Mouse (Mus musculus) lung, embryonic 15.5 days (tissue): ENCODE data around the gene Ehd4. TPM values are rescaled to one million over a fixed set of nuclear protein-coding genes. Genes with fewer than 3 reads are reported as not detected.

Experiments used
- ATAC-seq: fragments of 200-750 bp; cut with Nextera tagmentation; 2 replicates; pipeline ENCODE4 v1.8.0; 2017; ENCODE audit warnings: moderate number of reproducible peaks, borderline replicate concordance; ENCODE audit not compliant: low FRiP score, low TSS enrichment; ENCODE audit errors: extremely low read depth
- H3K27ac ChIP-seq: fragments of 300-500 bp; sonication (generic); 2 replicates; pipeline ENCODE4 v1.5.1; 2015; ENCODE audit warnings: moderate library complexity, mild to moderate bottlenecking, inconsistent platforms
- H3K27me3 ChIP-seq: fragments of 300-500 bp; sonication (generic); 2 replicates; pipeline ENCODE4 v1.6.1; 2015; ENCODE audit warnings: inconsistent platforms
- H3K36me3 ChIP-seq: fragments of 300-500 bp; sonication (generic); 2 replicates; pipeline ENCODE4 v1.6.1; 2015; ENCODE audit warnings: inconsistent platforms
- H3K4me1 ChIP-seq: fragments of 300-500 bp; sonication (generic); 2 replicates; pipeline ENCODE4 v1.6.1; 2015; ENCODE audit warnings: inconsistent platforms
- H3K4me2 ChIP-seq: fragments of 300-500 bp; sonication (generic); 2 replicates; pipeline ENCODE4 v1.6.1; 2015; ENCODE audit warnings: inconsistent platforms, mild to moderate bottlenecking, moderate library complexity
- H3K4me3 ChIP-seq: fragments of 300-500 bp; sonication (generic); 2 replicates; pipeline ENCODE4 v1.5.1; 2015; ENCODE audit warnings: mild to moderate bottlenecking, inconsistent platforms
- H3K9ac ChIP-seq: fragments of 300-500 bp; sonication (generic); 2 replicates; pipeline ENCODE4 v1.6.1; 2015; ENCODE audit warnings: inconsistent platforms
- H3K9me3 ChIP-seq: fragments of 300-500 bp; sonication (generic); 2 replicates; pipeline ENCODE4 v1.6.1; 2016; ENCODE audit warnings: inconsistent platforms
- WGBS: fragments of 180-500 bp; shearing (Covaris S2); methylation state at CpG from one replicate; pipeline ENCODE4 v1.1.7; 2015; 5-methylcytosine and 5-hydroxymethylcytosine counted together
- polyA plus RNA-seq: library from polyadenylated mRNA; unstranded; fragments of >200 nt; fragmentation: Nextera tagmentation; extraction: Ambion mirVana; gene quantifications from 2 replicates; pipeline ENCODE4 v1.2.1, GENCODE M21; 2015

Gene Ehd4
- polyA plus RNA-seq, 1 experiment from 2014 or later = 96.5 TPM

DNA sequence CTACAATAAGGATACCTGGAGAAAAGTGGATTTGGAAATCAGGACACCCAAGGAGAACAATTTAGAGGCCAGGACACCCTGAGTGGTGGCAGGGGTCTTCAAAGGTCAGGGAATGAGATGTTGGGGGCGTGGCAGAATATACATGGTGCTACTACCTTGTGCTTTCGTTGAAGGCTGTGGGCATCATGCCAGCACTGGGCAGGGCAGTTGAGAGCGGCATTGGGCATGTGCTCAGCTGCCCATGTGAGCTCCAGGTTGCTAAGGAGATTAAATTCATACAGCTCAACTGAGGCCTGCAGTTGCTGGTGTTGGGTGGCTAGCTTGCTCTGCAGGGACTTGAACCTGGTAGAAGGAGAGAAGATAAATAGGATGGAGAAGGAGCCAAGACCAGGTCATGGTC, 88.2 kb downstream of the Ehd4 start:
- Histone ChIP-seq H3K36me3 (no peaks in the 10 kb centered on the region), H3K4me2 (no peak overlapping the region), H3K27ac (no peak overlapping the region), H3K9ac (no peak overlapping the region), H3K4me3 (no peak overlapping the region), H3K27me3 (no peaks in the 10 kb centered on the region), H3K4me1 (peaks cover 4% of the 10 kb centered on the region; the same call in 1 of the 2 replicates), H3K9me3 (no peaks in the 10 kb centered on the region)
- ATAC-seq = no peak
- WGBS = 70% methylated on average over 3 of the region's 3 CpGs

DNA sequence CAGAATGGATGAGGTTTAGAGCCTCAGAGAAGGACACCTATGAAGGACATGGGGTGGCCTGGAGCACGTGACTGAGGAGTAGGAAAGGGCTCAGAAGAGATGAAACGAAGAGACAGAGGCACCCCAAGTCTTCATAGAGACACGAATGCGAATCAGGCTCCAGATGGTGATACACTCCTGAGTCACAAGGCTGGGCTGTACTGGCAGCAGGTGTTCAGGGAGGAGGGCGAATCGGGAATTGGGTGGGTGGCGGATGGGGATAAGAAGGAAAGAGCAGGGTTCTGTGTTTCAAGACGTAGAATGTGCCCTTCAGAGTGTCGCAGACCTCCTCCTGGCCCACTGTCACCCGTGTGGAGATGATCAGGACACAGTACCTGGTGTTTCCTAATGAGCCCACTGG, 89.2 kb downstream of the Ehd4 start:
- Histone ChIP-seq H3K4me1 (peaks cover 13% of the 10 kb centered on the region; the same call in 1 of the 2 replicates), H3K9ac (no peak overlapping the region), H3K27me3 (no peaks in the 10 kb centered on the region), H3K36me3 (no peaks in the 10 kb centered on the region), H3K27ac (no peak overlapping the region), H3K4me2 (no peak overlapping the region), H3K9me3 (no peaks in the 10 kb centered on the region), H3K4me3 (no peak overlapping the region)
- ATAC-seq = no peak
- WGBS = 85% methylated on average over 10 of the region's 10 CpGs

DNA sequence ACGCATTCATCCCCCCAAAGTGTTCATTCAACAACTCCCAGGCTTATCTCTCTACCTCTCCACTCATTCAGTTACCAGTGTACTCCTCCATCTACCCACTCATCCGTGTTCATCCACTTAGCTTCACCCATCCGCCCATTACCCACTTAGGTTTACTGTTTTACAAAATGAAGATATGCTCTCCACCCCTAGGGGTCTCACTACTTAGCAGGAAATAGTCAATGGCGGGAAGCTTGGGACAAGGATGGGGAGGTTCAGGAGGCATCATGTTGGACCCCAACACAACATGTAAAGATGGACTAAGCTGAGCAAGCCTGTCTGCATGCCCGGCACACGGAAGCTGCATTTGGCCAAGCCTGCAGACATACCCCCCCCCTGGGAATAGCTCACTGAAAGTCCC, 89.8 kb downstream of the Ehd4 start:
- no peak overlapping the region for H3K27ac ChIP-seq
- no peaks in the 10 kb centered on the region for H3K36me3 ChIP-seq
- H3K9me3 ChIP-seq = no peaks in the 10 kb centered on the region
- H3K4me2 ChIP-seq = no peak overlapping the region
- H3K27me3 ChIP-seq = no peaks in the 10 kb centered on the region
- ATAC-seq = no peak
- 79% methylated on average over 6 of the region's 6 CpGs for WGBS
- H3K4me3 ChIP-seq = no peak overlapping the region
- peaks cover 17% of the 10 kb centered on the region for H3K4me1 ChIP-seq
- H3K9ac ChIP-seq = no peak overlapping the region

DNA sequence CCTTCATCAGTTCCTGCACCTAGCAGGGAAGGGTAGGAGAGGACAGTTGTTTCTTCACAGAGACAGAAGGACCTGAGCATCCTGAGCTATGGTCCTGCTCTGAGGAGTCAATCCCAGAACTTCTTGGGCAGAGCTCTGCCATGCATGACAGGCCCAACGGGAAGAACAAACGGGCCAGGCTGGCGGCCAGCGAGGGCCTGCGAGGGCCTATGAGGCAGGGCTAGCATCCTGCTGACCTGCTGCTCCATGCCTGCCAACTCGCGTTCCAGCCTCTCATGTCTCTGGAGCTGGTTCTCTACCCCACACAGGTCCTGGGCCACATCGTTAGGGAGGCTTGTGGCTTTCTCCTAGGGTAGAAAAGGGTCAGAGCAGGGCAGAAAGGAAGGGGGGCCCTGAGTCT, 92.2 kb downstream of the Ehd4 start:
- Histone ChIP-seq H3K27ac (no peak overlapping the region), H3K4me1 (peaks cover 26% of the 10 kb centered on the region), H3K9ac (no peak overlapping the region), H3K4me3 (no peak overlapping the region), H3K4me2 (no peak overlapping the region), H3K27me3 (no peaks in the 10 kb centered on the region), H3K9me3 (no peaks in the 10 kb centered on the region), H3K36me3 (no peaks in the 10 kb centered on the region)
- WGBS = 82% methylated on average over 8 of the region's 8 CpGs
- ATAC-seq = no peak

DNA sequence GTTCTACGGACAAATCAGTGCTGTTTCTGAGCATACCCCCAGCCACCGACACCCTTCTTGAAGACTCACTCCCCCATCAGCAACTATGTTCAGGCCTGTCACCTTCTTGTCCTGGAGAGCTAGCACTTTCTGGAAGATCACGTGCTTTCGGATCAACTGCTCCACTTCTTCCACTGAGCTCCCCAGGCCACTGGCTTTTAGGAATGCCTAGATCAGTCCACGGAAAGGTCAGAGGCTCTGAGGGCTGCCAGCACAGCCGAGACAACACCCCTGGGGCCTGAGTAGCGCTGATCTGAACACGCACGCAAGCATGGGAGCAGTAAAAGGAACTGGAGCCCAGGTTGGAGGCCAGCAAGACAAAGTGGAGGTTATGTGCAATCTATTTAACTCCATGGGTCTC, 93.8 kb downstream of the Ehd4 start:
- Histone ChIP-seq H3K36me3 (no peaks in the 10 kb centered on the region), H3K27me3 (no peaks in the 10 kb centered on the region), H3K4me2 (no peak overlapping the region), H3K27ac (peak overlapping the region; percentile 85), H3K4me1 (peaks cover 26% of the 10 kb centered on the region), H3K9ac (0 out of 2 replicates have a peak overlapping the region, but pooled peaks have one; percentile 13), H3K9me3 (no peaks in the 10 kb centered on the region), H3K4me3 (no peak overlapping the region)
- 59% methylated on average over 9 of the region's 9 CpGs for WGBS
- no peak for ATAC-seq

DNA sequence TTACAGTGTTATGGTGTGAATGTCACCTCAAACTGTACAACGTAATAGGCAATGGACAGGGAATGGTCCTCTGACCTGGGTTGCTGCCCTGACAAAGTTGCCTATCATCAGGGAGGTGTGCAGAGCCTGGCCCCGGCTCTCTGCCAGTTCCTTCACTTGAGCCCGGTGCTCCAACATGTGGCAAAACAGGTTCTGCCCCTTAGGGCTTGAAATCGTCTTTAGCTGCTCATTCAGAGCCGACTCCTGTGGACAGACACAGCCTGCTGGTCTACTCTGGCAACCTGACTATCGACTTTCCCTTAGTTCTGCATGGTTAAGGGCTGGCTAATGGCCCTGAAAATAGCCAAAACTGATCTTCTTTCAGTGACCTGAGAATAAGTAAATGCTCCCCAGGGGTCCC, 94.2 kb downstream of the Ehd4 start:
- 0 out of 2 replicates have a peak overlapping the region, but pooled peaks have one; percentile 13 for H3K9ac ChIP-seq
- H3K27me3 ChIP-seq = no peaks in the 10 kb centered on the region
- H3K36me3 ChIP-seq = no peaks in the 10 kb centered on the region
- peak; percentile 55 for ATAC-seq
- H3K4me2 ChIP-seq = no peak overlapping the region
- WGBS = 47% methylated on average over 6 of the region's 6 CpGs
- H3K9me3 ChIP-seq = no peaks in the 10 kb centered on the region
- peak overlapping the region; percentile 85 for H3K27ac ChIP-seq
- no peak overlapping the region for H3K4me3 ChIP-seq
- peaks cover 26% of the 10 kb centered on the region for H3K4me1 ChIP-seq

DNA sequence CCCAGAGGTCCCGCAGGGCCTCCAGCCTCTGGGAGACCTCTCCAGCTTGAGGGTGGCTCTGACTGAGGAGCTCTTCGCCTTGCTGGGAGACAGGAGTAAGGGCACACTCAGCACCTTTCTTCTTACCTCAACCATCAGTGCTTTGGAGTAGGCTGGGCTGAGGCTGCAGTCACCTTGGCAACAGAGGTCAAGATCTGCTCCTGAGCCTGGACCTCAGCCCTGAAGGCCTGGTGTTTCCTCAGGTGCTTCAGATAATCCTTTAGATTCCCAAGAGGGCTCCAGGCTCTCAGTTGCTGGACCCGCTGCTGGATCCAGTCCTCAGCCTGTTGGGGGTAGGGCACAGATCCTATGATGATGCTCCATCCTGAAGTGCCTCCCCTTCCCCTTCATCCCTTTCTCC, 94.9 kb downstream of the Ehd4 start:
- no peak overlapping the region for H3K4me3 ChIP-seq
- H3K4me1 ChIP-seq = peaks cover 26% of the 10 kb centered on the region
- no peaks in the 10 kb centered on the region for H3K36me3 ChIP-seq
- H3K9ac ChIP-seq = no peak overlapping the region
- H3K4me2 ChIP-seq = peak overlapping the region; percentile 11; the same call in 1 of the 2 replicates
- peak overlapping the region; percentile 85 for H3K27ac ChIP-seq
- H3K27me3 ChIP-seq = no peaks in the 10 kb centered on the region
- ATAC-seq = no peak
- 57% methylated on average over 3 of the region's 3 CpGs for WGBS
- no peaks in the 10 kb centered on the region for H3K9me3 ChIP-seq

DNA sequence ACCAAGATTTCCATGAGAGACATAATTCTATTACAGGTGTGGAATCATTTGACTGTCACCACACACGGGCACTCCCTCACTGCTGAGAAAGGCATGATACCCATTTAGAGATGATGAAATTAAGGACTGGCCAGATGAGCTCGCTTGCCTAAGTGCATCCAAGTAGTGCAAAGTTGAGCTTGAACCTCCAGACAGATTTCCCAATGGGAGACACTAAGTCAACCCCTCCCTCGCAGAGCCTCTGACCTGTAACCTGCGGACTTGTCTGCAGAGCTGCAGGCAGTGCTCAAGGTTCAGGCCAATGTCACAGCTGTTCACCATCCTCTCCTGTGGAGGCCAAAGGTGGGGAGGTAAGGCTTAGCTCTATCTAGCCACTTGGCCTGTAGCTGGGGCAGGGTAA, 95.6 kb downstream of the Ehd4 start:
- peak overlapping the region; percentile 85; the same call in 1 of the 2 replicates for H3K27ac ChIP-seq
- WGBS = 75% methylated on average over 4 of the region's 4 CpGs
- peaks cover 26% of the 10 kb centered on the region for H3K4me1 ChIP-seq

DNA sequence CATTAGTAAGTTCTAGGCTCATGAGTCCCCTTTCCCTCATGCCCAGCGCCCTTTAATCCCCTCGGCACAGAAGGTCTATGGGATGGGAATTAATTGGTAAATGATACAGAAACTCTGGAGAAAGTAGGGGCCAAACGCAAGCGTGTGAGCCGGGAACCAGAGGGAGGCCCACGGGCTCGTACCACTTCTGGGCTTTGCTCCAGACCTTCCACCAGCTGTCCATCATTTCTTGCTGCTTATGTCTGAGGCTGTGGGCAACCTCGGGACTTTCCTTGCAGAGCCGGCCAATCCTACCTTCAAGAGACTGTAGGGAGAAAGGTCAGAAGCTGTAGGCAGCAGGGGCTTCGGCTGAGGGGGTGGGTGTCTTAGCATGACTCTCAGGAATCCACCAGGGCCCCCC, 98.5 kb downstream of the Ehd4 start:
- peaks cover 19% of the 10 kb centered on the region for H3K4me1 ChIP-seq
- H3K36me3 ChIP-seq = no peaks in the 10 kb centered on the region
- 78% methylated on average over 10 of the region's 10 CpGs for WGBS
- no peaks in the 10 kb centered on the region for H3K27me3 ChIP-seq
- no peak overlapping the region for H3K4me2 ChIP-seq
- no peak overlapping the region for H3K9ac ChIP-seq
- H3K9me3 ChIP-seq = no peaks in the 10 kb centered on the region
- H3K27ac ChIP-seq = no peak overlapping the region
- no peak for ATAC-seq
- H3K4me3 ChIP-seq = no peak overlapping the region

More for the DNA sequence above, 95.6 kb downstream of the Ehd4 start:
- Histone ChIP-seq H3K4me2 (no peak overlapping the region), H3K9ac (no peak overlapping the region), H3K9me3 (no peaks in the 10 kb centered on the region), H3K4me3 (no peak overlapping the region), H3K36me3 (no peaks in the 10 kb centered on the region), H3K27me3 (no peaks in the 10 kb centered on the region)
- no peak for ATAC-seq

DNA sequence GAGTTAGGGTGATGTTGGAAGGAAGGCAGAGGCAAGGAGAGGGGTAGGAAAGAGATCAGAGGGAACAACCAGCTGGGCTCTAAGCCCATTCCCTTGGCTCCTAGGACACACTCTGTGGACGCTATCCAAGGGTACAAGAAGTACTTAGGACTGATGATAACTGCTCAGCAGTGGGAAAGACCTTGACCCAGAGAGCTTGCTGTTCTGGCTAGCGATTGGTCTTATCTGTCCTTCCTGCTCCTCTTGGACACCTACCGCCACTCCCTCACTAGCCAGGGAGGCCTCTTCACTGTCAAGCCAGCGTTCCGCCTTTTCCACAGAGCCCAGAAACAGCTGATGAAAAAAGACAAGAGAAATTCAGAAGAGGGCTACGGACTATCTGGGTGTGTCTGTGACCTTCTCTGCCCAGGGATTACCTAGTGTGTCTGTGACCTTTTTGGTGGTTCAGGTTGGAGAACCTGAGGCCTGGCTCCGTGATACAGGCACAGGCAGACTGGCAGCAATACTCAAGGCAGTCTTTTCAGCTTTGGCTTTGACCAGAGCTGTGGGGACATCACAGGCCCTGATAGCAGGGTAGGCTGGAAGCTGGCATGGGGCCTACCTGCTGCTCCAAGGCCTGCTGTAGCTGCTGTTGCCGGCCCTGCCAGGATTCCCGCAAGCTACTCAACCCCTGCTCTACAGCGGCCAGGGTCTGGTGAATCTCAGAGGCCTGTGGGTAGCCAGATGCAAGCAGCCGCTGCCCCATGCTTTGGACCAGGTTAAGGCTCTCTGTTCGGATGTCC, 99.4 kb downstream of the Ehd4 start:
- Histone ChIP-seq H3K4me1 (peaks cover 12% of the 10 kb centered on the region), H3K36me3 (no peaks in the 10 kb centered on the region), H3K4me3 (no peak overlapping the region), H3K9ac (no peak overlapping the region), H3K9me3 (no peaks in the 10 kb centered on the region), H3K4me2 (no peak overlapping the region), H3K27ac (no peak overlapping the region), H3K27me3 (no peaks in the 10 kb centered on the region)
- WGBS = 79% methylated on average over 12 of the region's 12 CpGs
- no peak for ATAC-seq

DNA sequence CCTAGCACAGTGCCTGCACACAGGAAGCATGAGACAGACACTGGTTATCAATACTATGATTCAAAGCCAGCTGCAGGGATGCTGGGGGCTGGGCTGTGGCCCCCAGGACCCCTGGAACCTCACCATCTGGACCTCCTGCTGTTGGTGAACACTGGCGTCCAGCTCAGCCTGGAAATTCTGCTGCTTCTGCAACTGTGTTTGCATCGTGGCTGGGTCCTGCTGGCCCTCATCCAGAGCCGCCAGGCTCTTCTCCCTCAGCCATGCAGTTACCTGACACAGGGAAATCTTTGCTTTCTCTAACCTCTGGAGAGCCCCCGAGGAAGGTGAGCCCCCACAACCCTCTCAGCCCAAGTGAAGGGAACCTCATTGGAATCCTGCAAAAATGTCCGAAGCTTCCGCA, 103.0 kb downstream of the Ehd4 start:
- WGBS = 43% methylated on average over 6 of the region's 6 CpGs
- Histone ChIP-seq H3K9ac (no peak overlapping the region), H3K4me3 (no peak overlapping the region), H3K4me2 (no peak overlapping the region), H3K4me1 (no peaks in the 10 kb centered on the region), H3K27me3 (no peaks in the 10 kb centered on the region), H3K9me3 (no peaks in the 10 kb centered on the region), H3K27ac (no peak overlapping the region), H3K36me3 (no peaks in the 10 kb centered on the region)
- no peak for ATAC-seq

DNA sequence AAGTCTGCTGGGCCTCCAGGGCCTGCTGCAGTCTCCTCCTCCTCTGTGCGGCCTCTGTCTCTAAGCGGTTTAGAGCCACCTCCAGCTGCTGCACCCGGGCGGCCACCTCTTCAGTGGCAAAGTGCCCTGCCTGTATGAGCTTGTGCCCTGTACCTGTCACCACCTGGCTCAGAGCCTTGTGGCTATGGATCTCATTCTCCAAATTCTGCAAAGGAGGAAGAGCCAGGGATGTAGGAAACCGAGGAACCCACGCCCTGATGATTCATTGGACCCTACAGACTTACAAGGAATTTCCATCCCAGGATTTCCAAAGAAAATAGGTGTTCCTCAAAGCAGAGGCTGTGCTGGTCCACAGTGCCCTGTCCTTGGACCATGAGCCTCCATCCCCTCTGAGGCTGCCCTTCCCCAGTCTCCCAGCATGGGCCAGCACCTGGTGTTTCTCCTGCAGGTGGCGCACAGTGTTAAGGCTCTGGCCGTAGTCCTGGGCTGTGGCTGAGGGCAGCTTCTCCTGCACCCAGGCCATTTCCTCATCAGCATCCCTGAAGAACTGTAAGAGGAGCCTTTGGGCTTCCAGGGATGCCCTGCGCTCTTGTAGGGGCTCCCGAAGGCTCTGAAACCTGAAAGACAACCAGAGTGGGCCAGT, 104.7 kb downstream of the Ehd4 start:
- no peak for ATAC-seq
- 58% methylated on average over 10 of the region's 10 CpGs for WGBS
- no peaks in the 10 kb centered on the region for H3K27me3 ChIP-seq

More for the DNA sequence above, 104.7 kb downstream of the Ehd4 start:
- Histone ChIP-seq H3K36me3 (no peaks in the 10 kb centered on the region), H3K4me3 (no peak overlapping the region), H3K4me1 (0 out of 2 replicates have a peak, but pooled peaks cover 5% of the 10 kb centered on the region), H3K27ac (no peak overlapping the region), H3K9me3 (no peaks in the 10 kb centered on the region), H3K4me2 (no peak overlapping the region), H3K9ac (no peak overlapping the region)
